Mouse (Mus musculus) MEL (cell line): Measurements from ENCODE around the gene Dyrk1b. TPM values are rescaled to one million over a fixed set of nuclear protein-coding genes. Genes with fewer than 3 reads are reported as not detected.

Experiments used
- DNase-seq: peaks from one replicate; pipeline ENCODE4 v3.0.0; 2011; ENCODE audit warnings: low read depth, low spot score
- H3K27ac ChIP-seq: 2 replicates; pipeline ENCODE4 v1.5.1; 2012; ENCODE audit warnings: low read depth, mild to moderate bottlenecking, control low read depth, low read length, moderate library complexity; ENCODE audit not compliant: control insufficient read depth
- H3K27me3 ChIP-seq, 2 experiments: fragments of 150-350 bp in 1 of 2; sonication (generic) in 1 of 2; 2 replicates each; pipeline ENCODE4 v1.6.1; 2012; ENCODE audit warnings: low read length in 2 of 2, mild to moderate bottlenecking in 2 of 2, improper control_type of control experiment in 1 of 2, moderate library complexity in 1 of 2; ENCODE audit not compliant: insufficient read depth in 2 of 2, control insufficient read depth in 1 of 2
- H3K36me3 ChIP-seq, 2 experiments: 2 replicates each; pipeline ENCODE4 v1.6.1; 2012 to 2014; ENCODE audit warnings: low read length in 2 of 2, improper control_type of control experiment in 1 of 2, inconsistent platforms in 1 of 2, mild to moderate bottlenecking in 1 of 2; ENCODE audit not compliant: insufficient read depth in 2 of 2, control insufficient read depth in 1 of 2
- H3K4me1 ChIP-seq, 2 experiments: fragments of 150-350 bp in 1 of 2; sonication (generic) in 1 of 2; 2 replicates each; pipeline ENCODE4 v1.6.1; 2012; ENCODE audit warnings: low read length in 2 of 2, improper control_type of control experiment in 1 of 2, mild to moderate bottlenecking in 1 of 2; ENCODE audit not compliant: insufficient read depth in 2 of 2, control insufficient read depth in 1 of 2
- H3K4me3 ChIP-seq, 2 experiments: fragments of 150-350 bp in 1 of 2; sonication (generic) in 1 of 2; 2 replicates each; pipeline ENCODE4 v1.5.1; 2012; ENCODE audit warnings: low read depth in 2 of 2, low read length in 2 of 2, mild to moderate bottlenecking in 2 of 2, moderate library complexity in 2 of 2, control low read depth in 1 of 2, improper control_type of control experiment in 1 of 2; ENCODE audit not compliant: control insufficient read depth in 1 of 2, insufficient read depth in 1 of 2
- H3K79me2 ChIP-seq: 2 replicates; pipeline ENCODE4 v1.6.1; 2012; ENCODE audit warnings: mild to moderate bottlenecking, low read length, moderate library complexity; ENCODE audit not compliant: control insufficient read depth, poor library complexity, insufficient read depth
- H3K9ac ChIP-seq: 2 replicates; pipeline ENCODE4 v1.6.1; 2012; ENCODE audit warnings: low read depth, mild to moderate bottlenecking, control low read depth, low read length, moderate library complexity; ENCODE audit not compliant: control insufficient read depth, poor library complexity, severe bottlenecking
- H3K9me3 ChIP-seq: fragments of 150-350 bp; sonication (generic); replicated peaks from 2 replicates; pipeline ENCODE4 v1.6.1; 2012; ENCODE audit warnings: mild to moderate bottlenecking, low read length, improper control_type of control experiment, moderate library complexity; ENCODE audit not compliant: insufficient read depth
- CHD1 ChIP-seq: IDR thresholded peaks from 2 replicates; pipeline ENCODE4 v1.6.1; 2012; ENCODE audit warnings: low read depth, mild to moderate bottlenecking, inconsistent platforms, low read length, improper control_type of control experiment
- CHD2 ChIP-seq: IDR thresholded peaks from 2 replicates; pipeline ENCODE4 v1.6.1; 2011; ENCODE audit warnings: low read length, improper control_type of control experiment
- ELF1 ChIP-seq: IDR thresholded peaks from 2 replicates; pipeline ENCODE4 v1.6.1; 2014; ENCODE audit warnings: low read depth, mild to moderate bottlenecking, inconsistent platforms, low read length, improper control_type of control experiment, moderate library complexity
- EP300 ChIP-seq, 2 experiments: IDR thresholded peaks; 2 replicates each; pipeline ENCODE4 v1.6.1; 2011; ENCODE audit warnings: improper control_type of control experiment in 2 of 2, low read length in 2 of 2, low read depth in 1 of 2, mild to moderate bottlenecking in 1 of 2
- ETS1 ChIP-seq: IDR thresholded peaks from 2 replicates; pipeline ENCODE4 v1.6.1; 2012; ENCODE audit warnings: low read depth, mild to moderate bottlenecking, inconsistent platforms, low read length, improper control_type of control experiment, moderate library complexity
- GATA1 ChIP-seq: IDR thresholded peaks from 2 replicates; pipeline ENCODE4 v1.6.1; 2011; ENCODE audit warnings: low read depth, low read length, improper control_type of control experiment
- HCFC1 ChIP-seq: IDR thresholded peaks from 2 replicates; pipeline ENCODE4 v1.6.1; 2012; ENCODE audit warnings: low read depth, mild to moderate bottlenecking, inconsistent platforms, low read length, improper control_type of control experiment, moderate library complexity
- JUND ChIP-seq: IDR thresholded peaks from 2 replicates; pipeline ENCODE4 v1.6.1; 2011; ENCODE audit warnings: low read depth, mild to moderate bottlenecking, improper control_type of control experiment, low read length
- KAT2A ChIP-seq: conservative IDR thresholded peaks from 2 replicates; pipeline ENCODE4 v1.6.1; 2012; ENCODE audit warnings: low read depth, low read length, improper control_type of control experiment, inconsistent platforms
- MAFK ChIP-seq: IDR thresholded peaks from 2 replicates; pipeline ENCODE4 v1.6.1; 2011; ENCODE audit warnings: low read depth, mild to moderate bottlenecking, low read length, improper control_type of control experiment, borderline replicate concordance
- MAX ChIP-seq: IDR thresholded peaks from 2 replicates; pipeline ENCODE4 v1.6.1; 2011; ENCODE audit warnings: low read length, improper control_type of control experiment
- MAZ ChIP-seq: IDR thresholded peaks from 2 replicates; pipeline ENCODE4 v1.6.1; 2012; ENCODE audit warnings: low read depth, mild to moderate bottlenecking, inconsistent platforms, low read length, improper control_type of control experiment
- MXI1 ChIP-seq: IDR thresholded peaks from 2 replicates; pipeline ENCODE4 v1.6.1; 2011; ENCODE audit warnings: mild to moderate bottlenecking, low read depth, low read length, improper control_type of control experiment
- MYB ChIP-seq: IDR thresholded peaks from 2 replicates; pipeline ENCODE4 v1.6.1; 2011; ENCODE audit warnings: mild to moderate bottlenecking, low read depth, low read length, improper control_type of control experiment
- MYC ChIP-seq: IDR thresholded peaks from 2 replicates; pipeline ENCODE4 v1.6.1; 2011; ENCODE audit warnings: low read depth, mild to moderate bottlenecking, low read length, improper control_type of control experiment, moderate library complexity
- NRF1 ChIP-seq: IDR thresholded peaks from 2 replicates; pipeline ENCODE4 v1.6.1; 2014; ENCODE audit warnings: low read depth, mild to moderate bottlenecking, inconsistent platforms, low read length, improper control_type of control experiment, moderate library complexity; ENCODE audit not compliant: poor library complexity, insufficient read depth, severe bottlenecking
- POLR2AphosphoS2 ChIP-seq: IDR thresholded peaks from 2 replicates; pipeline ENCODE4 v1.6.1; 2011; ENCODE audit warnings: low read length, improper control_type of control experiment
- RCOR1 ChIP-seq: IDR thresholded peaks from 2 replicates; pipeline ENCODE4 v1.6.1; 2012; ENCODE audit warnings: low read depth, mild to moderate bottlenecking, inconsistent platforms, low read length, improper control_type of control experiment
- SIN3A ChIP-seq: IDR thresholded peaks from 2 replicates; pipeline ENCODE4 v1.6.1; 2012; ENCODE audit warnings: low read length, improper control_type of control experiment, inconsistent platforms
- SMC3 ChIP-seq: IDR thresholded peaks from 2 replicates; pipeline ENCODE4 v1.6.1; 2011; ENCODE audit warnings: low read depth, low read length, improper control_type of control experiment
- TAL1 ChIP-seq: IDR thresholded peaks from 2 replicates; pipeline ENCODE4 v1.6.1; 2012; ENCODE audit warnings: mild to moderate bottlenecking, inconsistent platforms, low read length, moderate library complexity, mixed read lengths
- TBP ChIP-seq: IDR thresholded peaks from 2 replicates; pipeline ENCODE4 v1.8.0; 2011; ENCODE audit warnings: low read depth, low read length, improper control_type of control experiment
- TCF12 ChIP-seq: IDR thresholded peaks from 2 replicates; pipeline ENCODE4 v1.6.1; 2014; ENCODE audit warnings: low read depth, mild to moderate bottlenecking, inconsistent platforms, low read length, improper control_type of control experiment, moderate library complexity
- UBTF ChIP-seq: IDR thresholded peaks from 2 replicates; pipeline ENCODE4 v1.6.1; 2012; ENCODE audit warnings: low read depth, mild to moderate bottlenecking, inconsistent platforms, low read length, improper control_type of control experiment, moderate library complexity, borderline replicate concordance; ENCODE audit not compliant: insufficient read depth
- USF1 ChIP-seq: IDR thresholded peaks from 2 replicates; pipeline ENCODE4 v1.6.1; 2014; ENCODE audit warnings: low read depth, mild to moderate bottlenecking, inconsistent platforms, low read length, improper control_type of control experiment, moderate library complexity
- USF2 ChIP-seq, 2 experiments: IDR thresholded peaks; 2 replicates each; pipeline ENCODE4 v1.6.1; 2011 to 2012; ENCODE audit warnings: improper control_type of control experiment in 2 of 2, low read length in 2 of 2, borderline replicate concordance in 1 of 2, inconsistent platforms in 1 of 2, low read depth in 1 of 2, mild to moderate bottlenecking in 1 of 2; ENCODE audit not compliant: insufficient read depth in 1 of 2
- ZC3H11A ChIP-seq: IDR thresholded peaks from 2 replicates; pipeline ENCODE4 v1.6.1; 2012; ENCODE audit warnings: low read depth, mild to moderate bottlenecking, inconsistent platforms, low read length, improper control_type of control experiment
- ZKSCAN1 ChIP-seq: IDR thresholded peaks from 2 replicates; pipeline ENCODE4 v1.6.1; 2012; ENCODE audit warnings: low read depth, mild to moderate bottlenecking, inconsistent platforms, low read length, improper control_type of control experiment, moderate library complexity
- polyA plus RNA-seq, 2 experiments: library from polyadenylated mRNA; stranded (reverse) in 1 of 2; unstranded in 1 of 2; fragments of >175 nt in 1 of 2; fragments of >200 nt in 1 of 2; gene quantifications; 2 replicates each; pipeline versions ENCODE4 v1.2.1 to v1.2.4; 2012; ENCODE audit warnings: low replicate concordance in 2 of 2, low read depth in 1 of 2; ENCODE audit not compliant: insufficient read length in 2 of 2, insufficient read depth in 1 of 2, missing spikeins in 1 of 2
- total RNA-seq: library from RNA; depleted of rRNA; stranded (reverse); fragments of 300-350 nt; gene quantifications from 2 replicates; pipeline ENCODE4 v1.2.3, GENCODE M21; 2012

Dyrk1b gene
- total and polyA plus RNA-seq, 3 experiments, result 0.85 to 0.89 TPM; not detected in 1

DNA sequence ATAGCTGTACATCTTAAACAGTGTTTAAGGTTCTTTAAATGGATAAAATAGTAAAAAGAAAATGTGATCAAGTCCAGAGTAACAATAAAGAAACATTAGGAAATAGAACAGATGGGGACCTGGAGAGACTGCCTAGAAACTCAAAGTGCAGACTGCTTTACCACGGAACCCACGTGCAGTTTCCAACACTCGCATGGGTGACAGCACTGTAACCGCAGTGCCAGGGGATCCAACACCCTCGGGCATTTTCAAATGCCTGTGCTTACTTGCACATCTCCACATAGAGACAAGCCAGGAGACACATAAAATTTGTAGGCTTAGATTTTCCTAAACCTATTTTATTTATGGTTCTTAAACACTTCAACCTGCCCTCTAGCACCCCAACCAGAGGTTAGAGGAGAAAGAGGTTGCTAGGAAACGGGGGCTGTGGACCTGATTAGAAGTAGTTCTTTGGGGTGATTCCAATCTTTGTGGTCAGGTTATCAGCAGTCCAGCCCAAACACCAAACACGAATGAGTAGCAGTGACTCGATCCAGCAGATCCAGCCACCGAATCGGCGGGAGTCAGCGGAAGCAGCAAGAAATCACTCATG lies 29.2 kb downstream of the Dyrk1b start:
- Histone ChIP-seq H3K4me1 (peaks cover 0 to 5% of the 10 kb centered on the region in 2 experiments; a peak in 2 of 4 replicates), H3K27me3 (no peaks in the 10 kb centered on the region), H3K27ac (peak overlapping the region; percentile 41), H3K4me3 (peak overlapping the region; percentile 37 to 76), H3K9me3 (no peaks in the 10 kb centered on the region), H3K36me3 (peaks cover 0 to 5% of the 10 kb centered on the region in 2 experiments; a peak in 2 of 4 replicates), H3K79me2 (no peaks in the 10 kb centered on the region), H3K9ac (peak overlapping the region; percentile 41)
- no peak for TF ChIP-seq CHD2
- no peak for TF ChIP-seq SMC3
- no peak for TF ChIP-seq ZKSCAN1
- 0 out of 2 replicates have a peak, but pooled peaks have one; percentile 15 for TF ChIP-seq TCF12
- TF ChIP-seq CHD1, result no peak
- peak; percentile 61 for TF ChIP-seq GATA1
- peak; percentile 72 for TF ChIP-seq RCOR1
- TF ChIP-seq USF2 (IDR thresholded peaks at IDR 0.05; ENCODE audit: borderline replicate concordance in 1 of 2, insufficient read depth in 1 of 2, low read depth in 1 of 2, low read length in 2 of 2), result no peak
- DNase-seq, result no peak

DNA sequence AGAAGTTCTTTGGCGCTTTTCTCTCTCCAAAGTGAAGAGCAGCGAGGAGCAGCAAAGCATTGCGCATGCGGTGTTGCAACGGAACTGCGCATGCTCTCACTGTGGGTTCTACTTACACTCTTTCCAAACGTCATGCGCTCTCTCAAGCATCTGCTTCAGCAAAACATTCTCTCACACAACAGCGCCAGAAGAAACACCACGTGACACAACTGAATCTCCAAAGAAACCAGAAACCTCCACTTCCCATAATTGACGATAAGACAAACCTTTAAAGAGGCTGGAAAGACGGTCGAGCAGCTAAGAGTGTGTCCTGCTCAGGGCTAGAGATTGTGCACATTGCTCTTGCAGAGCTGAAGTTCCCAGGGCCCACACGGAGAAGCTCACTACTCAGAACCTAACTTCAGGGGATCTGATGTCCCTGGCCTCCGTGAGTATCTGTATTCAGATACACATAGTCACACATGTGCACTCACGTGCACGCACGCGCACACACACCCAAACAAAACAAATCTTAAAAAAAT lies 29.8 kb downstream of the Dyrk1b start:
- Histone ChIP-seq H3K27ac (peak overlapping the region; percentile 41), H3K4me1 (peaks cover 0 to 5% of the 10 kb centered on the region in 2 experiments; a peak in 2 of 4 replicates), H3K9me3 (no peaks in the 10 kb centered on the region), H3K27me3 (no peaks in the 10 kb centered on the region), H3K9ac (peak overlapping the region; percentile 41), H3K4me3 (peak overlapping the region; percentile 37 to 76), H3K79me2 (no peaks in the 10 kb centered on the region), H3K36me3 (peaks cover 0 to 5% of the 10 kb centered on the region in 2 experiments; a peak in 2 of 4 replicates)
- DNase-seq, result peak; percentile 94
- TF ChIP-seq CHD1 (no peak), EP300 (IDR thresholded peaks at IDR 0.05; ENCODE audit: low read depth in 1 of 2, low read length in 2 of 2) (no peak; a peak in 1 of 4 replicates), TBP (peak; percentile 65; the same call in 1 of the 2 replicates), POLR2AphosphoS2 (no peak), TCF12 (0 out of 2 replicates have a peak, but pooled peaks have one; percentile 12), NRF1 (peak; percentile 83), USF1 (peak; percentile 94), MAZ (peak; percentile 40; the same call in 1 of the 2 replicates), RCOR1 (no peak), ETS1 (peak; percentile 61; the same call in 1 of the 2 replicates), HCFC1 (peak; percentile 55; the same call in 1 of the 2 replicates), SMC3 (no peak), SIN3A (peak; percentile 74; the same call in 1 of the 2 replicates), MYC (peak; percentile 86), MAX (peak; percentile 96), JUND (0 out of 2 replicates have a peak, but pooled peaks have one; percentile 19), KAT2A (no peak; the same call in 1 of the 2 replicates), USF2 (IDR thresholded peaks at IDR 0.05; ENCODE audit: borderline replicate concordance in 1 of 2, insufficient read depth in 1 of 2, low read depth in 1 of 2, low read length in 2 of 2) (peak; percentile 35 to 69; a peak in 1 of 4 replicates), MXI1 (peak; percentile 80), ZC3H11A (no peak), MYB (no peak), CHD2 (no peak), UBTF (no peak), TAL1 (no peak), MAFK (no peak), ELF1 (no peak)
